Mouse (Mus musculus) cerebellum, adult (tissue): ENCODE data around the gene Nr1h2.

Experiments used
- ATAC-seq: cut with Nextera tagmentation; 2 replicates; pipeline ENCODE4 v1.9.2; 2017; ENCODE audit warnings: mild to moderate bottlenecking, moderate library complexity, mixed read lengths; ENCODE audit not compliant: insufficient number of reproducible peaks, low FRiP score, low TSS enrichment

Gene Nr1h2

DNA sequence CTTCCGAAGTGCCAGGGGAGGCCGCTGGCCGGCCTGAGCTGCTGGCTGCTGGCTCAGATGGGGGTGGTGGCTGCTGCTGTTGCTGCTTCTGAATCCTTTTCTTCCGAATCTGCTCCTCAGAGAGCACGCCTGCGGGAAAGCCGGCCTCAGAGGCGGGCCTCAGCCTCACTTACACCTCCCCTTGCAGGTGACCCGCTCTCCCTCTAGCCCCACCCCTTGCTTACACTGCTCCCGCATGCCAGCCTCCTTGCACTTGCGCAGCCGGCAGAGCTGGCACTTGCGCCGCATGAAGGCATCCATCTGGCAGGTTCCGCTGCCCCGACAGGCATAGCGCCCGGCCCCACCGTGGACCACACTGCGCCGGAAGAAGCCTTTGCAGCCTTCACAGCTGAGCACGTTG, 2.0 kb downstream of the Nr1h2 start:
- ATAC-seq, result no peak

DNA sequence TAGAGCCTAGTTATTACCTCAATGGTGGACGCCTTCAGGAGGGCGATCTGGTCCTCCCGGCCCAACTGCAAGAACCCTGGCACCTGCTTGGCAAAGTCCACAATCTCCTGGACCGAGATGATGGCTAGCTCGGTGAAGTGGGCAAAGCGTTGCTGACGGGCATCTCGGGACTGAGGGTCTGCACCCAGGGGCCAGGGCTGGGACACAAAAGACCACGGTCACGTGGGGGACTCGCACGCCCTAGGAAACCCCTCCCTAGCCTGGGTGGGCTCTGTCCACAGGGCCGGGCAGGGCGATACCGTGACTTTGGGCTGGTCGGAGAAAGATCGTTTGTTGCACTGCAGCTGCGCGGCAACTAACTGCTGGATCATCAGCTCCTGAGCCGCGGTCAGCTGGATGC, 2.5 kb downstream of the Nr1h2 start:
- no peak for ATAC-seq

DNA sequence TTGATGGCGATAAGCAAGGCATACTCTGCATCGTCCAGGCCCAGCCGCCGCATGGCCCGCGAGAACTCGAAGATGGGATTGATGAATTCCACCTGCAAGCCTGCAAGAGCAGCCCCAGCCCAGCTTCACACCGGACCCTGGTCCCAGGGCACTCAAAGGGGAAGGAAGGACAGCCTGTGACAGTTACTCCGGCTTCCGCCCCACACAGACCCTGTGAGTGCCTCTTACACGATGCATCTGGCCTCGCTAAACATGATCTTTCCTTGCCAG, 3.4 kb downstream of the Nr1h2 start:
- ATAC-seq, result no peak

DNA sequence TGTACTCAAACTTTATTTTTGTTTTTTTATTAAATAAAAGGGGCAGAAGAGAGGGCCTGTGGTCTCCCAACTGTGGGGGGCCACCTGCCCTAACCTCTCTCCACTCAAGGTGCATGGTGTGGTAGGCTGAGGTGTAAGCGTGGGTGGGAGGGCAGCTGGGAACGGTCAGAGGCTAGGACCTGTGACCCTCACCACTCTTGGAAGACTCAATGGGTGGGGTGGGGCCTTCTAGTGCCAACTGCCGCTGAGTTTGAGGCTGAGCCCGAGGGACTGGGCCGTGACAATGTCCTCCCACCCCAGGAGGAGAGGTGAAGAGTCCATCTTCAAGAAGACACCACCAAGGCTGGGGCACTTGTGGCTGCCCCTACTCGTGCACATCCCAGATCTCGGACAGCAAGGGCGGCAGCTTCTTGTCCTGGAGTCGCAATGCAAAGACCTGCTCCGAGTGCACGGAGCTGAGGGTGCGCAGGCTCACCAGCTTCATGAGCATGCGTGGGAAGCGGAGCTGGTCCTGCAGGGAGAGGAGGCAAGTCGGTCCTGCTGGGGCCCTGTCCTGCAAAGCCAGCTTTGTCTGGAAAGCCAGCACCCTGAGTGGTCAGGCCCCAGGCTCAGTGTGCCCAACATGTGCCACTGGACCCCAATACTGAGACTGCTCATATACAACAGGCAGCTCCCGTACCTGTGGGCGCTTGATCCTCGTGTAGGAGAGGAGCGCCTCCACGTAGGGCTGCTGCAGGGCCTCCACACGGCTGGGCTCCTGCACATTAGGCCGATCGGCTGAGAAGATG, 3.9 kb downstream of the Nr1h2 start:
- ATAC-seq, result no peak

DNA sequence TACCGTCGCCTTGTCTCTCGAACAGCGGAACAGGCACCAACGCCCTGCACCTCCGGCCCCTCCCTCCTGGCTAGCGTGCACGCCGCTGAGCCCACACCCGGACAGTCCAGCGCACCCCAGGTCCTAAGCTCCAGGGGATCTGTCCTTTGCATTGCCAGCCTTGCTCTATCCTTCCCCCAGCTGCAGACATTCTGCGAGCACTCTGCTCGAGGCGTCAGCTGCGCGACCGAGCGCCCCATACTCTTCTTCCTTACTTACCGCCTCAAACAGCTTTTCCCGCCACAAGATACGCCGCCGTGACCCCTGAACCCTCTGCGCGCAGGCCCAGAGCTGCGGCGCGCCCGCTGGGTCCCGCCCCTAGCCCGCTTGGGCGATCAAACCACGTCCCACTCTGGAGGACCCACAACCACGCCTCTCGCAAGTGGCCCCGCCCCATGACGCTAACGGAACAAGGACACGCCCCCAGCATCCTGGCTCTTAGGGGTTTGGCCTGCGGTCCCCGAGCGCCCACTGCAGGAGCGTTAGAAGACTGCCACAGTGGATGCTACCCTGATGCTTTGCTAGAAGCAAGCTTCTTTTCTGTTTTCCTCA, 5.2 kb downstream of the Nr1h2 start, which contains the start of gene Pold1:
TSS of gene Pold1 (minus strand) at position 353 of the 591 bp plus-strand sequence.
- peak; percentile 89 for ATAC-seq

DNA sequence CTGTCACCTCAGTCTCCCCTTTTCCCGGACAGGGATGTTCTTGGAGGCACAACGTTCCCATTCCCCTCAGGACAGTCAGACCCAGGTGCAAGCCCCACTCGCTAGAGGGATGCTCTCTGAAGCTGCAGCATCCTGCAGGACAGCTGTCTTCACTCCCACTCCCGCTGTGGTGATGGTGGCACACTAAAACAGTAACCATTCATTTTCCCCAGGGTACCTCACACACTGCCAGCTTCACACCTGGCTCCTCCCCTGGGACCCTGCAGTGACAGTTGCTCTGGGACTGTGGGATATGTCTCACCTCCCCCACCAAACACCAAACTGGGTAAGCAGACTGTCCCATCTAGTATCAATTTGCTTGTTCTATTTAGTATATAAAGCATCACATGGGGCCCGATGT, 6.0 kb downstream of the Nr1h2 start:
- no peak for ATAC-seq

DNA sequence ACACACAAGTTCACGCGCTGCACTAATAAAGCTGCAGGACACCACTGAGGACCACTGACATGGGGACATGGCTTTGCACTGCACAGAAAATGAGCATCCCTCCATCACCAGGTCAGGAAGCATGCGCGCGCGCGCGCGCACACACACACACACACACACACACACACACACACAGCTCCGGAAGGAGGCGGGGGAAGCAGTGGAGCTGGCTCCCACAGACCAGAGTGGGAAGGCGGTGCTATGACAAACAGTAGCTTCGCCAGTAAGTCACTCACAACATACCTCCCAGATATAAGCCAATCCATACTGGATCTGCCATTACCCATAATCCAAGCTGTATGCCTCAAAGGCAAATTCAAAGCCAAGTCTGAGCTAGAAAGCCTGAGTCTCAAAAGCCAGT, 6.7 kb downstream of the Nr1h2 start:
- ATAC-seq, result no peak

DNA sequence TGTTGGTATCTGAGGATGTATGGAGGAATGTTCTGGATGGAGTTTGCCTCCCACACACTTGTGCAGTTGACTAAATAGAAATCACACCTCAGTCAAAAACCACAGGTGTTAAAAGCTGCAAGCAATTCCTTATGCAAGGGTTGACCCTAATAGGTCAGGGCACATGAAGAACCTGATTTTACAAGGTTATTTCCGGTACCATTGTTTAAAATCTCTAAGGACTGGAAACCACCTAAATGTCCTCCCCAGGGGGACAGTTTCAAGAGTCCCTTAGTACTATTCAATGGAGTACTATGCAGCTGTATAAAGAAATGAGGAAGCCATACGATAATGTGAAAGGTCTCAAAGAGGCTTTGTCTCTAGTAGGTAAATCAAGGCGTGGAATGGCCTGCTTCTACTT, 7.5 kb downstream of the Nr1h2 start:
- no peak for ATAC-seq

DNA sequence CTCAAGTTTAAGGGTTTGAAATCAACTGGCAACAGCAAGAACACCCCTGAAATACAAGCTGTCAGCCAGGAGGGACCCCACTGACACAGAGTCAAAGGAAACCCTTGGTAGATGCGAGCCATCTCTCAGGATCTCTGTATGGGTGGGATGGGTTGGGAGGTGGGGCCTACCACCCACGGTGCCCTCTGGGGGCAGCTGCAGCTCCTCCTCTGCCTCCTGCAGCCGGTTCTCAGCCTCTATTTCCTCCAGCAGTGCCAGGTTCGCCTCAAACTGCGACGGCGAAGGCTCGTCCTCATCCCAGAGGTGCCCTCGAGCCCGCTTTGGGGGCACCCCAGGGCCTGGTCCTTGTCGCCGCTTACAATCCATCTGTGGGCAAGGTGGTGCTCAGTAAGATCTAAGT, 10.7 kb downstream of the Nr1h2 start:
- no peak for ATAC-seq

DNA sequence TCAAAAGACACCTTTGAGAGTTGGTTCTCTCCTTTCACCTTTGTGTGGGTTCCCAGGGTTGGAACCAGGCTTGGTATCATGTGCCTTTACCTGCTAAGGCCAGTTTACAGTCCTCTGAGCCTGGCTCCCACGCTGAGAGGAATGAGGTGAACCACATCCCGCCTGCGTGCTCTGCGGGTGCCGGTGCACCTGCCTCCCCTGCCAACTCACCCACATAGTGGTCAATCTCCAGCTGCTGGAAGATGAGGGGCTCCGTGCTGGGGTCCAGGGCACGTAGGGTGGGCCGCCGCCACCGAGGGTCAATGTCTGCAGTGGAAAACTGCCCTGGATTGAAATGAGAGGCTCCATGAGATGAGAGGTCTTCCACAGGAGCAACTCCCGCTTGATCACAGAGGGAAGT, 11.2 kb downstream of the Nr1h2 start:
- no peak for ATAC-seq

DNA sequence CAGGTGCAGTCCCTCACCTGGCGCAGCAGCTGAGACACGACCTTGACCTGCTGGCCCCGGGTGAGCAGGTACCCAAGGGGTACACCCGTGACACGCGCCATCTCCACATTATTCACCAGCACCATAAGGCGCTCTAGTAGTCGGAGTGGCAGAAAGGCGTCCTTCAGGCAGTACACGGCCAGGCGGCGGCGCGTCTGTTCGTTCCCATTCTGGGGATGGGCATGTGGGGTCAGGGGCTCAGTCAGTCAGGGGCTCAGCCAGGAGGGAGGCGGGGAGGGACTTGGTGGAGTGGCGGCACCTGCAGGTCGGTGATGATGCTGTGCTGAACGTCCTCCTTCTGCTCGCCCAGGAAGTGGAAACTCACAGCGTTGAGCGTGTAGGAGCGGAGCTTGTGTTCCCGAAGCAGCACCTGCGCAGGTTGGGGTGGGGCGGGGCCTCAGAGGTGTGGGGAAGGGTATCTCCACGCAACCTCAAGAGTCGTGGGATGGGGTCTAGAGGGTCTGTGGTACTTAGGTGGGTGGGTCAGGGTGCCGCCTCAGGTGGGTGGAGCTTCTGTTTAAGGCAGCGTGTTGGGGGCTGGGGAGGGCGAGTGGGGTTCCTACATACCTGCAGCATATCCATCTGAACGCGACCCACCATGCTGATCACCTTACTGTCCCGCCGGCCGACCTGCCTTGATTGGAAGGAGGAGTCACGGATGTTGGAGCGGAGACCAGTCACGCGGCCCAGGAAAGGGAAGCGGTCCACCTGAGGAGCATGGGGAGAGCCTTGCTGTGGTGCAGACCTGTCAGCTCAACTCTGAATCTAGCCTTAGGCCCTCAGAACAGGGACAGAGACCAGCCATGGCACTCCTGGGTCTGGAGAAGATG, 14.8 kb downstream of the Nr1h2 start:
- no peak for ATAC-seq

DNA sequence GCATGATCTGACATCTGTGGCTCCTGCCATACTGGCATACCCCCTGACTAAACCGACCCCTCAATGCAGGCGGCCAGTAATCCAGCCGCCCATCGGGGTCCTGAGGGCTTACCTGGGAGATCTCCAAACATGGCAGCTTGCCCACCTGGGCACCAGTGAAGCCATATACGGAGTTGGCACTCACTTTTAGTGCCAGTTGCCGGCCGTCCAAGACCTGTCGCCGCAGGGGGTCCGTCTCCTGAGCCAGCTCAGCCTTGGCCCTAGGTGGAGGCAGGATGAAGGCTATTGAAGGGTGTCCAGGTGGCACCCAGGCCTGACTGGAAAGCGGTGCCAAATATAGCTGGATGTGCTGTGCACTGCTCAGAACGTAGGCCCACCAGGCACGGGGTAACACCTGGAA, 16.3 kb downstream of the Nr1h2 start:
- no peak for ATAC-seq

DNA sequence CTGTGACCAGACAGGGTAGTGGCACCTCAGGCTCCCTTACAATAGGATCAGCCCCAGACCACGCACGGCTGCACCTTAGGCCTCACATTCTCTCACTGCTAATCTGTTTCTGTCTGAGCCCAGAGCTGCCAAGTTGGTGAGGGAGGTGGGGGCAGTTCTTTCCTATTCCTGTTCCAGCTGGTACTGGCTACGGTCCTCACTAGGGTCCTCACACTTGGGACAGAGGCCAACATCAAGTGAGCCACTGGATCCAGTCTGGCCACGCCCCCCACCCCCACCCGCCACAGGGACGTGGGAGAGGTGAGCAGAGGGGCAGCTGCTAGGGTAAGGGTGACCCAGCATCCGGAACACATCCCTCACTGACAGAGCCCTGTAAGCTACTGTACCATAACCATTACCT, 16.7 kb downstream of the Nr1h2 start:
- ATAC-seq, result no peak

DNA sequence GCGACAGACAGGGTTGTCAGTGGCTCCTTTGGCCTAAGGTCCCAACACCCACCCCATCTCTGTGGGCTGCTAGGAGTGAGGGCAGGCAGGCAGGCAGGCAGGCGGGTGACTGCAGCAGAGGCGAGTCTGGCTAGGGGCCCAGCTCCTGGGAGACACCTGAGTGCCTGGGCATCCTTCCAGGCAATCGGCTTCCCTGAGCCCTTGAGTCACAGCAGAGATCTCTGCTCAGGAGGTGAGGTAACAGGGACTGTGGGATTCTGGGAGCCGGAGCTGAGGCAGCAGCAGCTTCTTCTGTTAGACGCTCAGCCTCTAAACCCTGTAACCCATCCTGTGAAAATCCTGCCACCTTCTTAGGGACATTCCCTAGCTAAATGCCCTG, 17.2 kb downstream of the Nr1h2 start:
- peak; percentile 50; the same call in 1 of the 2 replicates for ATAC-seq

DNA sequence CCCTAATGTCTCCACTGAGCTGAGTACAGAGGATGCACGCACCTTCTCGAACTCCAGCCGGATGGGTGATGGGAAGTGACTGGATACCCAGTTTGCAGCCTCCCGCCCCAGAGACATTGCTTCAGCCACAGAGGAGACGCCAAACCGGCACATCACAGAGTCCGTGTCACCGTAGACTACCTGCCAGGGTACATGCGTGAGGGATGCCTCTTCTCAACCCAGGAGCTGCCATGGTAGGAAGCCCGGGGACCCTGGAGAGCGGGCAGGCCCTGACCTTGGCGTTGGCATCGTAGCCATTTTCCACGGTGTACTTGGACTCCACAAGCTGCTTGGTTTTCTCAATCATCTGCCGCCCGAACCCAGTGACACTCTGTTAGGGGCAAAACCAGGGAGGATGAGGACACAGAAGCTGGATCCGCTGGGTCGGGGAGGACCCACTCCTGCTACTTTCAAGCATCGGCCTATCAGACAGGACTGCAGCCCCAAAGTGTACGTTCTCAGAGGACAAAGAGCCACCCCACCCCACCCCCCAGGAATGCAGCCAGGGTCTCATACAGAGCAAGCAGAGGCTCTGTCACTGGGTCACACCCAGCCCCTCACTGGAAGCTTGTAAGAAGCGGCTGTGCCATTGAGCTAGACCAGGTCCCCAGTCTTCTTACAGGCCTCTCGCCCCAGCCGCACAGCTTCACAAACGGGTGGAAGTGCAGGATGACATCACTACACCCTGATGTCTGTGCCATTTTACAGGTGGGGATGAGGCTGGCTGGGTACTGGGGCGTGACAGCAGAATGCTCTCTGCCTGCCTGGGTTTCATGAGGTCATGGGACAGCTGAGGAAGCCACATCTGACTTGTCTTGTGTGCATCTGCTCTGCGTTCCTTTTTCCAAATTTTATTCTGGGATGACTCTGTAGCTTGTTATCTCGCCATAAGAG, 17.8 kb downstream of the Nr1h2 start:
- no peak for ATAC-seq

DNA sequence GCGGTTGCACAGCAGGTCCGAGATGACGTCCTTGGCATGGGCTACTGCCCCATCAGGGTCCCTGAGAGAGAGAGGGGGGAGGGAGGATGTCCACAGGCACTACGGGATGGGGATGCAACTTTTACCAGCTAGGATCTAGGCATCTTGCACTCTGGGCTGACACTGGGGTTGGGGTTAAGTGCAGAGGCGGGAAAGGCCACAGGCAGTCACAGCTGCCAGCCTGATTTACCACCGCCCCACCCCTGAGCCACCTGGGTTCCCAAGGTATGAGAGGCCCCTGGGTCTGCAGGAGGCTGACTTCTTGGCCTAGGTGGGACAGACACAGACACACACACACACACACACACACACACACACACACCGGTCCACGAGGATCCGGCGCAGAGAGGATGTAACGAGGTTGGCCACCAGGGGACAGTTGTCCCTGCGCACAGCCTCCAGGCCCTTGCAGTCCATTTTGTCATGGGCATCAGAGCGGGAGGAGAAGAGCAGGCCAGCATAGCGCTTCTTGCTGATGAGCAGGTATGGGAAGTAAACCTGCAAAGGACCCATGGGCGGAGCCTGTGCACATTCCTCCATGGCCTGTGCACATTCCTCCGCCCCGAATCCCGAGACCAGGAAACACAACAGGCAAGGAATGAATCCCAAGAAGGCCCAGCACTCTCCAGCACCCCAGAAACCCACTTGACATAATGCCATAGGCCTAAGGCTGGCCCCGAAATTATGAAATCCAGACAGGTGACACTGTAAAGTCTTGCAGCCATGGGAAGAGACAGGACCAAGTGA, 18.9 kb downstream of the Nr1h2 start:
- no peak for ATAC-seq

DNA sequence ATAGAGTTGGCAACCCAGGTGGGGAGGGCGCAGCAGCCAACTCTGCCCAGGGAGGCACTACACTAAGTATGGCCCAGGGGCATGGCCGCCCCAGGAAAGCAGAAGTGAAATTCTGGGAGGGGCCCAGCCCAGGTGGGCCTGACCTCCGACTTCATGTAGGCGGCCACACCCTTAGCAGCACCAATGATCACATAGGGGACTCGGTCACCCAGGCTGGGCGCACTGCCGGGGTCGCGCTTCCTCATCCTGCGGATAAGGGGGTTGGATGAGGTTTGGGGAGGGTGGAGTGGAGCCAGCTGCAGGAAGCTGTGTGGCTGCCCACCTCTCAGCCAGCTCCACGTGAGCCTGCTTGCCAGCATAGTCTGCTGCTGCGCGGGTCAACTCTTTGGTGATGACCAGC, 19.5 kb downstream of the Nr1h2 start:
- ATAC-seq, result no peak

DNA sequence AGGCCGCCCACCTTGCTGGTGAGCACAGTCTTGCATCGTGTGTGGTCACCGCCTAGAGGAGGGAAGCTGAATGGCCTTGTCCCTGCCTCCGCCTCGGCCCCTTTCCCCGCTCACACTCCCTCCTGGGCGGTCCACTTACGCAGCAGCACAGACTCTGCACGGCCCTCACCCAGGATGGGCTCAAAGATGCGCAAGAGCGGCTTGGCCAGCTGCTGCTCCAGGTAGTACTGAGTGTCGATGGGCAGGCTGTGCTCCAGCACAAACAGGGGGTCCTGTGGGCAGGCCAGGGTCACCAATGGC, 20.1 kb downstream of the Nr1h2 start:
- ATAC-seq, result no peak

DNA sequence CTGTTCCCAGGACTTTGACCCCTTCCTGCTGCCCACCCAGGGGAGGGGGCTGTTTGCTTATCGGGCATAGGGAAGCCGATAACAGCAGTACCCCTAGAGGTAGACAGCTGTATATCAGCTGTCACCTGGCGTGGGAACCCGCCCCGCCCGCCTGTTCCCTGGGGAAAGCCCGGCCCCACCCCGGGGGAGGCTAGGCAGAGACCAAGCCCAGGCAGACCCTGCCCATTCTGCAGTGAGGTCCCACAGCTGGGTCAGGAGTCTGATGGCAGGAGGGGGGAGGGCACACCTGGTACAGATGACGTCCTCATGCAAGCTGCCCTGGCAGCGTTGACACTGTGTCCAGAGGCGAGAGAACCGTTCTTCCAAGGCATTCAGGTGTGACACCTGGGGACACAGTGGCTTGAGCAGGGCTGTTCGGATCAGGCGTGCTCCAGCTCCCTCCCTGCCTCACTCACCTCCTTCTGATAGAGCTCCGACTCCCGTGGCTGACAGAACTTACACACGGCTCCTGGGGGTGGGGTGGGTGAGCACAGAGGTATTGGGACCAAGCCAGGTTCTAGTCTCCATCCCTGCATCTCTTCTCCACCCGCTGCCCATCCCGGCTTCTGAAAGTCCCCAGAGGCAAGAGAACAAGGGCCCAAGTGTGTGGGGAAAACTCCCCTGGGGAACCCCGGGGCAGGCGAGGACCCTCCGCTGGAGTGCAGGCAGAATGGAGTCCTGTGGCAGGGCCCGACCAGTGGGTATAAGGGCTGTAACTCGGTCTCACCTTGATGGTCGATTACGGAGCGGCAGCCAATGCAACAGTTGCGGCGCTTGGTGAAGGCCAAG, 20.6 kb downstream of the Nr1h2 start:
- no peak for ATAC-seq
